Mouse (Mus musculus) embryo, embryonic 10.5 days (tissue): ENCODE data around the gene Ptgdr2.

Experiments
- DNase-seq: peaks from one replicate; pipeline ENCODE4 v3.0.0-alpha.2; 2015; ENCODE audit warnings: low spot score

The Ptgdr2 gene

DNA sequence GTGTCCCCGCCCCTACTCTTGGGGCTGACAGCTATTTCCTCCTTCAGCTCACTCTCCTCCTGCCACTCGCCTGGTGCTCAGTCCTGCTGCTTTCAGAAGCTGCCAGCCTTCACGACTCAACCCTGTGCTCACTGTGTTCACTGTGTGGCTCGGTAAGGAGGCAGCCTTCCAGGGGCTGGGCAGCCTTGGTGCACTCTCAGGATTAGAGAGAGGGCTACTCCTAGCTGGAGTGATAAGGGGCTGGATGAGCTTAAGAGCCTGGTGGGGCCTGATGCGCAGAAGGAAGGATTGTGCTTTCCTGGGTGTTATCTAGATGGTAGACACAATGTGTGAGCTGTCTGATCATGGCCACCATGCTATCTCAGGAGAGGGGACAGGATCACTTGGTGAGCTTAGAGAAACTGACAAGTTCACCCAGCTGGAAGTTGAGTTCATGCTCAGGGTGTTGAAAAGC, at the start of gene Ptgdr2:
Ptgdr2 (plus strand) TSS at position 51 of the 454 bp plus-strand sequence.
- DNase-seq = no peak

DNA sequence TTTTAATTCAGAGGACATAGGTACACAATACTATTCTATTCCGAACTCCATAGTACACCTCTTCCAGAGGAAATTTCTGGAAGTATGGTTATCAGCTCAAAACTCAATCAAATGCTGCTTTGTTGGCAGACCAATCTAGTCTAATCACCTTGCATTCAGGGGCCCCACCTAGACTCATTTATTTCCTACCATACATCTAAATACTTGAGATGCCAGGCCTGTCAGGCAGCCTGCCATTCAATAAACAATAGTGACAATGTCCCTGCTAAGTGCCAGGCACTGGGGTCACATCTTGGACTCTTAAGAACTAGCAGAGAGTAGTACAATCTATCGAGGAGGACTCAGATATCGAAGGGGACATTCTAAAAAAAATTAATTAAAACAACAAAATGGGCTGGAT, 44.8 kb upstream of the Ptgdr2 start:
- DNase-seq = no peak

DNA sequence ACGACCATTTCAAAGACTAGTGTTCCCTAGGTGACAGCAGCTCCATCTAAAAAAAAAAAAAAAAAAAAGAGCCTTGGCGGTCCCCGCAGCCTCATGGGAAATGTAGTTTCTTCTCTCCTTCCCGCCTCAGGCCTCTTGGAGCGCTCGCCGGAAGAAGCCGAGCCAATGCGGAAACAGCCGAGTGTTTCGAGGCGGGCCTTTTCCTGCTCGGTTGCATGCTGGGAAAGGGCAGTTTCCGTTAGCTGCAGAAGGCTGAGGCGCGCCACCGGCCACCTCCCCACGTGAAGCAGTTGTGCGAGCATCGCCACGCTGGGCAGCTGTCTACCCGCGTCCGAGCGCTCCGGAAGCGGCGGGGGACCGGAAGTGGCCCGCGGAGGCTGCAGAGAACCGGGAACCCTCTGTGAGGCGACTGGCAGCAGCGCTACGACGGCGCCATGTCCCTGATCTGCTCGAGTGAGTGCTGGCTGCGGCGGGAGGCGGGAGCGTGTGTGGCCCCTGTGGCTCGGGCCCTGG, 41.9 kb upstream of the Ptgdr2 start, which contains the start of gene Prpf19:
Prpf19 (plus strand) TSS at position 216 of the 513 bp plus-strand sequence.
- DNase-seq = peak; percentile 99

DNA sequence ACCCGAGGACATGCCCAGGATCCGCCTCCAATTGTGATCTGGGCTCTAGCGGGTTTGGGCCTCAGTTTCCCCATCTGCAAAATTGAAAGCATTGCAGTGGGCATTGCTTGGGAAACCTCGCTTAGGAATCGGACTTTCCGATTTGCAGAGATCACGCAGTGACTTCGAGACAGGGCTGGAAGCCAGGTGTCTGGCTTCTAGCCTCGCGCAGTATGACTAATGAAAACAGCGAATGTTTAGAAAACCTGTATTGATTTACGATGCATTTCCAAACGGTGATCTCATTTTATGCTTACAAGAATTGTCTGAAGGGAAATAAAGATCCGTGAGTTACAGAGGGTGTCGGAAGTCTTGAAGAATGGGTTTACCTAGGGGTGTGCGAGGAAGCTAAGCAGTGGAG, 41.3 kb upstream of the Ptgdr2 start:
- DNase-seq = no peak

DNA sequence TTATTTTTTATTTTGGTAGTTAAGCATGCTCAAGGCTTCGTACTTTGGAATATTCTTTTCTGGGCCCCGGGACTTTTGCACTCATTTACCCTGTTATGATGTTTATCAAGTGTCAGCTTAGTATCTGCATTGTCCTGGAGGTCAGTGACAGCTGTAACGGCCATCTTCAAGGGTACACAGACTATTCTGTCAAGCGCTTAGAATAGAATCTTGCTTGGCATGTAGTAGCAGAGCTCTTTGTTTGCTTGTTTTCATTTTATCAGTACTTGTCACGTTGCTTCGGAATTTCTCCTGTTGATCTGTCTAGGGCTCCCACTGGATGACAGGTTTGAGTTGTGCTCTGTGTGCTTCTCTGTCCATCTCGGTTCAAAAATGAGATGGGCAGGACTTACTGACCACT, 40.1 kb upstream of the Ptgdr2 start:
- DNase-seq = no peak

DNA sequence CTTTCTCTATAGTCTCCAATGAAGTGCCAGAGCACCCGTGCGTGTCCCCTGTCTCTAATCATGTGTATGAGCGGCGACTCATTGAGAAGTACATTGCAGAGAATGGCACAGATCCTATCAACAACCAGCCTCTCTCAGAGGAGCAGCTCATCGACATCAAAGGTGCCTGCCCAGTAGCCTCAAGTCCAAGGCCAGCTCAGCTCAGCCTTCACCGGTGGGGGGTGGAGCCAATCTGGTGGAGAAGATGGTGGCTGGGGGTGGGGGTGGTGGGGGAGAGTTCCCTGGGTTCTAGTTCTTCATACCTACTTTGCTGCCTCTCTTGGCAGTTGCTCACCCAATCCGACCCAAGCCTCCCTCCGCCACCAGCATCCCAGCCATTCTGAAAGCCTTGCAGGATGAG, 39.5 kb upstream of the Ptgdr2 start:
- no peak for DNase-seq

DNA sequence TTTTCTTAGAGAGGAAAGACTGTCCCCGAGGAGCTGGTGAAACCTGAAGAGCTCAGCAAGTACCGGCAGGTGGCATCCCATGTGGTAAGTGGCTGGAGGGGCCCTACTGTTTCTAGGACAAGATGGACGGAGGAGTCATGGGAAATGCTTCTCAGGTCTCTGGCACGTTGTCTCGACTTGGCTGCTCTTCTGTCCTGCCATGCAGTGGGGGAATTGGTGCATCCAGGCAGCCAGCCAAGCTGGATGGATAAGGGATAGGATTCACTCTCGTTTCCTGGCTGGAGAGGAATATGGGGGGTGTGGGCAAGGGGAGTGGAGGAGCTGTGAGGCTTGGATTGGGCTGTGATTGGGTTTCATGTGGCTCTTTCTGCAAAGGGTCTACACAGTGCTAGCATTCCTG, 36.6 kb upstream of the Ptgdr2 start:
- no peak for DNase-seq

DNA sequence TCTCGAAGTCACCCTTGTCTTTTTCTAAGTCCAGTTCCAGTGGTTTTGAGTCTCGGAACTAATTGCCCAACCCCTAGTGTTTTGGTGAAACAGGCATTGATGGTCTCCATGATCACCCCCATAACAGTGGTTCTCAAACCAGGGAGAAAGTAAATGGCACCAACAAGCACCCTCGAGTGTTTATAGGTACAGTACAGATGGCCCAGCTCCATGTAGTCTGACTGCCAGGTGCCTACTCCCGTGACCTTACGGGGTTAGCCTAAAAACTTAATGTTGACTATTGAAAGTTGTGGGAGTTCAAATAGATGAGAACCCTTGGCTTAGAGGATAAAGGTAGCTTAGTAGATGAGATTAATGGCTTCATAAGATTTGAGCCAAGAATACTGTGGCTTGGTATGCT, 35.9 kb upstream of the Ptgdr2 start:
- DNase-seq = no peak

DNA sequence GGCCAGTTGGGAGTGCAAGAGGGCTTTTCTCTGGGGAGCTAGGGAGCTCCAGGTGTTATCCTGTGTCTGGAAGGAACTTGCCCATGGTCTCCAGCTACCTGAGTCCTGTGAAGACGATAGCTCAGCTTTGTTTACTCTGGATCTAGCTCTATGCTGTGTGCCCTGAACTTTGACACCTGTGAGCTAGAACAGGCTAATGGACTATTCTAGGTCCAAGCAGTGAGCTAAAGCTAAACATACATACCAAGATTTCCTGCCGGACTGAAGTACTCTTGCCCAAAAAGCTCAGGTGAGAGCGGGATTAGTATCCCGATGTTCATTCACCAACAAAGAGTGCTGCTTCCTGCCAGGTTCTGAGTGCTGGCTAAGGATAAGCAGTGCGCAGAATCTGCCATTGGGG, 32.4 kb upstream of the Ptgdr2 start:
- DNase-seq = no peak

DNA sequence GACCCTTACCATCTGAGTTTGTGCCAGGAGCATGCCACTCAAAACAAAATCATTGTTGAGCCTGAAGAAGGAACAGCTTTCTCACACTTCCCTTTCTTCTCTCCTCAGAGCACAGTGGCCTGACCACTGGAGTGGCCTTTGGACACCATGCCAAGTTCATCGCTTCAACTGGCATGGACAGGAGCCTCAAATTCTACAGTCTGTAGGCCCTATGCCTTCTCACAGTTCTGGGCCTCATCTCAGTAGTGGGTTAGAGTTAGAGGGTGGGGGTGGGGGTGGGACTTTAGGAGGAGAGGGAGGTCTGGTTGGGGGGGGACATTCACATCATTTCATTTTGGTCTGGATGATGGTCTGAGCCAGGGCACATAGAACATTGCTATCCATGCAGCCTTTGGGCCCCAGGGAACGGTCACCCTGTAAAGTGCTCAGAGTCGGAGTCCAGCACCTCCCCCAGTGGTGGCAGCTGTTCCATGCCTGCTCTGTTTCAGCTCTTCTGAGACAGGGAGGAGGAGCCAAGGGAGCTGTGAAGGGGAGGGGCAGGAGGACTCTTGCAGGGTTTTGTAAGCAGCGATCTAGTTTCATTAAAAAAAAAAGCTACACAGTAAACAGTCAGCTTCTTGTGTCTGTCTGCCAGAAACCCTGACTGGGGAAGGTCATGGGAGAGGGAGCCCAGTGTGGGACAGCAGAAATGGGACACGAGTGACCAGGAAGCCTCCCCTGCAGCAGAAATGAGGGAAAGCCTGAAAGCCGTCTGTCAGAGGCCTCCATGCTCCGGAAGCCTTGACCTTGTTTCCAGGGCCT, 31.8 kb upstream of the Ptgdr2 start:
- DNase-seq = no peak

DNA sequence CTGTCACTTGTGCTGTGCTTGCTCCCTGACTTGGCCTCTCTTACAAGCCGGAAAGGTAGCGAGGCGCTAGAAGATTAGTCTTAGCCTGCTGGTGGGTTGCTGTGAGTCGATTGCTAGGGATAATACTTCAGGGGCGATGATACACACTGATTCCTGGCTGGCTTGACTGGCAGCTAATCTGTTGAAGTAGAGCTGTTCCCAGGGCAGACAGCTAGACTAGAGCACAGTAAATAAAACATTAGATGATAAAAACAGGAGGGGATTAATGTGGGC, 31.3 kb upstream of the Ptgdr2 start:
- no peak for DNase-seq

DNA sequence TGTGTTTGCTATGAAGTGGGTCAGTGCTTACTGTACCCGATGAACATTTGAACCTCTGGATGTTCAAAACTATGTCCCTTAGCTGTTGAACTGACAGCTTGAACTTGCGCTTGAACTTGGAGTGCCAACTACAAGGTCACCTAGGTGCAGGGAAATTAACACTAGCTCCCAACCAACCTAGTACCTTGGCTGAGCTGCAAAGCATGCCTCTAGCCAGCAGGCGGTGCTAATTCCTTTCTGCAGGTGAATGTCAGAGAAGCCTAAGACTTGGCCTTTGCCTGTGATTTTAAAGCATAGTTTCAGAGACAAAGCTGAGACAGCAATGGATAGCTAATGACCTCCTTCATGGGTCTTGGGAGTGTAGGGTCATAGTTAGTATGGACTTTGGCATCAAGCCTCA, 29.1 kb upstream of the Ptgdr2 start:
- DNase-seq = peak; percentile 68

DNA sequence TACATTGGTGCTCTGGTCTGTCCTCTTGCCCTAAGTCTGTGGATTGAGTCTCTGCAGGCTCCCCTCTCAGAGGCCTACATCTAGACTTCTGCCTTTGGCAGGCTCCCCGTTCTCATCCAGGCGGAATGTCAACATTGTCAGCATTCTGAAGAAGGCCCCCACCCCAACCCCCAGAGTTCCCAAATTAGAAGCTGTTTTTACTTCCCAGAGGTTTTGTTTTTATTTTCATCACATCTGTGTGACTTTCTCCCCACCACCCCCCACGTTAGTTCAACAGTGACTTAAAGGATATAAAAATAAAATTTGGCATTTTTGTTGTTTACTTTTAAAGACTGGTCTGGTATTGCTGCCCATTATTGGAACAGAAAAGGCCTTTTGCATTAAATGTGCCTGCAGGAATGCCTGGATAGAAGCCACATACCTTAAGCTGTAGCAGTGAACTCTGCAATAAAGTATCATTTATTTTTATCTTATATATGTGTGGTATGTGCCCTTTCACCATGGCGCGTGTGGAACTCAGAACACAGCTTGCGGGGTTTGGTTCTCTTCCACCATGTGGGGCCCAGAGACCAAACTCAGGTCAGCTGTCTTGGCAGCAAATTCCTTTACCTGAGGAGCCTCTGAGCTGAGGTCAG, 27.8 kb upstream of the Ptgdr2 start:
- no peak for DNase-seq

DNA sequence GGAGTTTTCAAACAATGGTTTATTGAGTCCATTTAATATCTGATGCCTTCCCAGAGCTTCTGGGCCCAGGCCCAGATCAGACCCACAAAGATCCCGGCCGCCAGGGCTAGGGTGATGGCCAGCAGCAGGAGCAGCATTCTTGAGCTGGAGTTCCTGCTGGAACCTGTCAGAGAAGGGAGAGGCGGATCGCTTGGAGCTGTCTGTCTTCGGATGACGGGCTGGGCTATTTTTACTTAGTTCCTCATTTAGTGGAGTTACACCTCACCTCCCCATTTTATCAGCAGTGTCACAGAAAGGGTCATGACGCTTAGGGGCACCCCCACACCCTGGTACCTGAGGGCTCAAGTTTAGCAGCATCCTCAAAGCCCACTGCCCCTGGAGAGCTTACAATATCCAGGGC, 22.7 kb upstream of the Ptgdr2 start:
- DNase-seq = no peak

DNA sequence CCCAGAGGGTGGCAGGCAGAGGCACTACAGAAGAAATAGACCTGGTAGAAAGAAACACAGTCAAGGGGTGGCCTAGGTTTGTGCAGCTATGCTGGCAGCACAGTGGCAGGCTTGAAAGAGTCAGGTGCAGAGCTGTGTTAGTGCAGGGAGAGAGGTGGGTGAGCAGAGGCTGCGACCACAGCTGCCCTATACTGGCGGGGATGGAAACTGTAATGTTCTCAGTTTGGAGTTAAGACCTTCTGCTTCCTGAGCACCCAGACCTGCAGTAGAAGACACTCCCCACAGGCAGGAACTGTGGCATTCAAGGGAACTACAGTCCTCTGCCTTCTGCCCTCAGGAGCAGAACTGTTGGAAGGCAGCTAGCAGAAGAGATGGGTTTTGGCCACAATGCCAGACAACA, 22.1 kb upstream of the Ptgdr2 start:
- DNase-seq = no peak

DNA sequence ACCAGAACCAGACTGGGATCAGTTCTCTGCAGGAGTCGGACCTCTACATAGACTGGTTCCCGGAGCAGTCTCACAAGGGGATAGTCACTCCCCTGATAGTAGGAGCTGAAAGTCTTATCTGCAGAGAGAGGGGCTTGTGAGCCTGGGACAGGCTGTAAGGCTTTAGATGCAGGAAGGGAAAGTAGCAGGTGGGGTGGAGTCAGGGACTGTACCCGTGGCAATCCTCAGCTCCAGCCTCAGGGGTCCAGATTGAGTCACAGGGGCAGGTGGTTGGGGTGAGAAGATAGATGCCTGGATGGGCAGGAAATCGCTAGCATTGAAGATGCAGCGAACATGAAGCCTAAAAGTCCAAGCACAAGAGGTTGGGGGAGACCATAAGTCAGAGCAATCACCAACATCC, 20.5 kb upstream of the Ptgdr2 start:
- DNase-seq = no peak

DNA sequence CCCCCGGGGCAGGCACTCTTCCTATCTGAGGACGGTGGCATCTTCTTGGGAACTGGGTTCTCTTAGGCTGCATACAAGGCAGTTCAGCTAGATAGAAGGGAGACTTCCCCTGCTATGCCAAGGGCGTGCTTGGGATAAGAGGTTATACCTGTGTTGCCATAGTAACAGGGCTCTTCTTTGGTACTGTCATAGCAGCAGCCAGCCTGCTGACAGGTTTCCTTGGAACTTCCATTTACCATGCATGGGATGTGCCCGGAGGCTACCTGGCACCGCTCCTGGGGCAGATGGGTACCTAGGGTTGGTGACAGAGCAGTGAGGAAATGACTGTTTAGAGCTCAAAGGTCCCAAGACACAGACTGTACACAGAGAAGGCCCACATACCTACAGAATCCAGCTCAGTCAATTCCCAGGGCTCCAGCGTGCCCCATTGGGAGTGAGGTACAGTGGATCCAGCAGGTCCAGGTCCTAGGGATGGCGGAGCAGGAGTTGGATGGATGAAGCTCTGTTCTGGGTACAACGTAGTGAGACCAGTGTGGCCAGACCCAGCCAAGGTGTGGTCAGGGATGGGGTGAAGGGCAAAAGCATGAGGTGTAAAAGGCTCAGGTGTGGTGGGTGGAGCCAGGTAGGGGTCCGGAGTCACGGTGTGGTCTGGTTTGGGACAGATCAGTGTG, 18.5 kb upstream of the Ptgdr2 start:
- no peak for DNase-seq

DNA sequence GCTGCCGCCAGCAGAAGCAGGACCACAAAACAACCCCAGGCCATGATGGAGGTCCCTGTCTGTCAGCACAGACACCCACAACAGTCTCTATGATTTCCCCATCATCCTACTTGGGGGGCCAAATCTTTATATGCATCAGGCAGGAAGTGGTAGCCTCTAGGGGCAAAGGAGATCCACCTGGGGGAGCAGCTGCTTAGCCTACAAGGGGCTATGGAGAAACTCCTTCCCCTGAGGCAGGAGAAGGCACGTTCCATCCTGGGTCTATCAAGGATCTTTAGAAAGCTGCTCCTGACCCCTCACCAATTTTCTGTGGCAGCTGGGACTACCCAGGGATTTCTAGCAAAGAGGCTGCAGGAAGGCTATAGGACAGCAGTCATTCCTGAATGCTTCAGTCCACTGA, 16.4 kb upstream of the Ptgdr2 start, which contains the start of gene Zp1:
Zp1 (minus strand) TSS at position 101 of the 400 bp plus-strand sequence.
- DNase-seq = no peak

DNA sequence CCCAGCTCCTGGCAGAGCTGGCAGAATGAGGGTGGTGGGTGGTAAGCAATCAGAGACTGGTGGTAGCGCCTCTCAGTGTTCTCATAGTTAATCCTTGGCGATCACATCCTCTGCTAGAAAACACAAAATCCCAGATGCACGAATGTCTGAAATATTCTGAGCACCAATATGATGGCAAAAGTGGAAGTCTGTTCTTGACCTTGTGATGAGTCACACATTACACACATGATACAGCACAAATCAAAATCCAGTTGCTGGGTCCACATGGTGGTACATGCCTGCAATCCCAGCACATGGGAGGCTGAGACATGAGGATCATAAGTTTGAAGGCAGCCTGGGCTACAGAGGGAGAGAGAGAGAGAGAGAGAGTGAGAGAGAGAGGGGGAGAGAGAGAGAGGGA, 15.9 kb upstream of the Ptgdr2 start:
- no peak for DNase-seq

DNA sequence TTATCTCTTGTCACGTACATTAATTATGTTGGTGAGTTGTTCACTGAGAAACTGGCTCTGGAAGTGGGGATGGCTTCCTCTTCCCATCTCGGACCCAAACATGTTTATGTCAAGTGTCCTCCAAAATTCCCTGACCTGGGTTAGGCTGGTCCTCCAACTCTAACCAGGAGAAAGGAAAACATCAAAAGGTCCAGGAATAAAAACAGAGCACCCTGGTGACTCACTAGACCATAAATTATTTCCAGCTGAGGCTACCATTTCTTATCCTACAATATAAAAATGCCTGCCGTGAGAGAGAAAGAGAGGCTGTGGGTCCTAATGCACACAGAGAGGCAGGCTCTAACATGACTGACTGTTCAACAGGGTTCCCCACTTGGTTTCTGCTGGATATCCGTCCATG, 12.7 kb upstream of the Ptgdr2 start:
- DNase-seq = no peak

DNA sequence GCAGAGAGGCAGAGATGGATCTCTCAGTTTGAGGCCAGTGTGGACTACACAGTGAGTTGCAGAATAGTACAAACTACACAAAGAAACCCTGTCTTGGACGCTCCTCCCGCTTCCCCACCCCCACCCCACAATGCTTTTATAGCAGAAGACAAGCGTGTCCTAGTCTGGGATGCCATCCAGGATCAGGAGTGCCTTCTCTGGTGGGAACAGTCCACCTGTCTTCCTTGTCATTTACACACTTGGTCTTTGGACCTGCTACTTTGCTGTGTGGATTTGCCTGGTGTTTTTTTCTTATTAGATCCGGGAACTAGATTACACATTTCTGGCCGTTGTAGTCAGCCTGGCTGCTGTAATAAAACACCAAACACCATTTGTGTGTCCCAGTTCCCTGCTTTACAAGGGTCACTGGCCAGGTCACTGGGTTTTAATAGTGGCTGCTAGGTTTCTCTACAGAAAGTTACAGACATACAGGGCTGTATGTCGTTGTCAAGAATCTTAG, 10.8 kb upstream of the Ptgdr2 start:
- peak; percentile 57 for DNase-seq

DNA sequence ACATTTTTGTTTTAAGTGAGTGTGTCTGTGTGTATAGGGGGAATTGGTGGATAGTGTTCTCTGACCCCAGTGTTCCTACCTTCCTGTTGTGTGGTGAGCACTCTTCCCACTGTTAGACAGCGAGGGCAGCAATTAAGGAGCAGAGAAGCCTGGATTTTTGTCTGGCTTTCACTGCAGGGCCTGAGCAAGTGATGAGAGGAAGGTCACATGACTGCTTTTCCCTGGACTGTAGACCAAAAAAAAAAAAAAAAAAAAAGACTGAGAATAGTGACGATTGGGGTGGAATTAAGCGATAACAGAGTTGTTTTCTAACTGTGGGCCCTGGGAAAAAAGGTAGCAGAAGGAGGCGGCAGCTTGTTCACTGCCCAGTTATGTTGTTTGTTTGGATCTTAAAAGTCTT, 10.3 kb upstream of the Ptgdr2 start:
- peak; percentile 52 for DNase-seq

DNA sequence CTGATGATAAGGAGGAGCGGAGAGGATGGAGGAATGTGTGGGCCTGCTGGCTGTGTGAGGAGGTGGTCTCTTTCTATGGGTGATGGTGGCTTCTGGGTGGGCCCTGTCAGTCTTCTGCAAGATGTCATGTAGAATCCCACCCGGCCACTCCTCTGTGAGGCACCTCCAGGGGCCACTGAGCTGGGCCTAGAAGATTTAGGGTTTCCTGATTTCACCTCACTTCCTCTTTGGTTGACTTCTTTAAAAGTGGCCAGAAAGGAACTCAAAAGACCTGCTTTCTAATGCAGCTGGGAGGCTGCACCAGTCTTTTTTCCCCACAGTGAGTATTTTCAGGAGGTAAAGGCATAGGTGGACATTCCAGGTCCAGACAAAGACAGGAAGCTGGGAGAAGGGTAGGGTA, 6.3 kb upstream of the Ptgdr2 start:
- no peak for DNase-seq
